Mouse (Mus musculus): ENCODE measurements around the gene Gfod2.

The Gfod2 gene

GRCm38 (mm10) chr8:105758277-105759108 lies at the start of gene Gfod2:
Gfod2 (minus strand) TSS chr8:105758664.
- DNase-seq (ENCODE audit: low read depth, low spot score) = peak; percentile 97

- DNase-seq (ENCODE audit: low read depth, low spot score) = no peak
Measured at GRCm38 (mm10) chr8:105807766-105808165, 49.3 kb upstream of the Gfod2 start.

DNA sequence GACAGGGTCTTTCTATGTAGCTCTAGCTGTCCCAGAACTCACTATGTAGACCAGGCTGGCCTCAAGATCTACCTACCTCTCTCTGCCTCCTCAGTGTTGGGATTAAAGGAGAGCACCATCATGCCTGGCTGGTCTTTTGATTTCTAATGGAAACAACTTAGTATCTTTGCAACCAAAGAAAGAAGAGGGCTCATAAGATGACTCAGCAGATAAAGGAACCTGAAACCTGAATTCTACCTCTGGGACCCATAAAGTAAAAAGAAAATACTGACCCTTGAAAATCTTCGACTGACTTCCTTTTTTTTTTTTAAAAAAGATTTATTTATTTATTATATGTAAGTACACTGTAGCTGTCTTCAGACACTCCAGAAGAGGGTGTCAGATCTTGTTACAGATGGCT lies 47.5 kb upstream of the Gfod2 start:
- DNase-seq (ENCODE audit: low read depth, low spot score) = no peak

- no peak for DNase-seq (ENCODE audit: low read depth, low spot score)
Measured at GRCm38 (mm10) chr8:105805346-105805745, 46.9 kb upstream of the Gfod2 start.

- DNase-seq (ENCODE audit: low read depth, low spot score) = no peak
Measured at GRCm38 (mm10) chr8:105804797-105805196, 46.3 kb upstream of the Gfod2 start.

GRCm38 (mm10) chr8:105801153-105801904 lies 42.9 kb upstream of the Gfod2 start:
- DNase-seq (ENCODE audit: low read depth, low spot score) = no peak

GRCm38 (mm10) chr8:105799091-105799812 lies 40.8 kb upstream of the Gfod2 start:
- no peak for DNase-seq (ENCODE audit: low read depth, low spot score)

GRCm38 (mm10) chr8:105798408-105798807 lies 39.9 kb upstream of the Gfod2 start:
- no peak for DNase-seq (ENCODE audit: low read depth, low spot score)

DNA sequence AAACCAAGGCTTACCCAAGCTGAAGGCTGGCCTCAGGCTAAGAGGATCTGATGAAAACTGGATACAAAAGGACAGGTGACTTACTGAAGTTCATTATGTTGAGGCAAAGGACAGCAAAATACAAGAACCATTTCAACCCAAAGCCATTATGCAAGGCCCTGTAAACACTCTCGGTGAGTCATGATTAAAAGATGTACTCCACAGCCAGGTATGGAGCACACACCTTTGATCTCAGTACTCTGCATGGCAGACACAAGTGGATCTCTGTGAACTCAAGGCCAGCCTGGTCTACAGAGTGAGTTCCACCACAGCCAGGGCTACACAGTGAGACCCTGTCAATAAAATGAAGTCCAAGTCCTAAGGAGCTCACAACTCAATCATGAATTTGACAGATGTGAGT lies 37.3 kb upstream of the Gfod2 start:
- no peak for DNase-seq (ENCODE audit: low read depth, low spot score)

DNA sequence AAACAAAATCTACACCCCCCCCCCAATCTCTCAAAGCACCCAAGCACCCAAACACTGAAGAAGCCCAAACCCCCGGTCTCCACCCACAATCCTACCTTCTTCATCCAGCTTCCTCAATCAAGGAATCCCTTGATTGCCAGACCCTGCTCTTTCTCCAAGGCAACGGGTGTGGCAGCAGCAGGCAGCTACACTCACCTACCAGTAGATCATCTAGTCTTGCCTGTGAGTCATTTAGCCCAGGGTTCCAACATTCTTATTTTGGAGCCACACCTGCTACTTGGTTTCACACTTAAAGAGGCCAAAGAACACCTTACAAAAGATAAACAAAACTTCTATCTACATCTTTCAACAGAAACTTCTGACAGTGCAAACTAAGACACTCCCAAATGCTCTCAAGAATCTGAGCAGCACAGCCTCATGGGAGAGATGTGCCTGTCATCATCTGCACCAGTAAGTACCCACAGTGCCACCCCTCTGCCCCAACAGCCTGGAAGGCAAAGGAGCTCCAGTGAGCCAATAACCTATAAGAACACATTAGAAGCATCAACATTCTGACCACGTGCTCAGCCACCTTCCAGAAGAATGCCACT lies 35.6 kb upstream of the Gfod2 start:
- DNase-seq (ENCODE audit: low read depth, low spot score) = no peak

GRCm38 (mm10) chr8:105793331-105793730 lies 34.9 kb upstream of the Gfod2 start:
- no peak for DNase-seq (ENCODE audit: low read depth, low spot score)

DNA sequence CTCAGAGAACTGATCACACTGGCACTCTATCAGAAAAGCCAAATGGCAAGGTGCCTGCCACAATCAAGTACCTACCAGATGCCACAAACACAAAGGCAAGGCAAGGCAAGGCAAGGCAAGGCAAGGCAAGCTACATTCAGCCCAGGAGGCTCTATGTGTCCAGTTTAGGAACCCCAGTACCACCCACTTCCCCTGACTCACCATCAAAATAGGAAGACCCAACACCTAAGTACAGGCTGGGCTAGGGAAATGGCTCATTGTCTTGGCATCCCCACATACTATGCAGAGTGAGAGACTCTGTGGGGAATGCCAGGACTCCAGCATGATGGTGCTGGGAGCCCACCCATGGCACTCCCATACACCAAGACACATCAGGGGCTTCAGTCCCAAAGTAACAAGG lies 31.2 kb upstream of the Gfod2 start:
- no peak for DNase-seq (ENCODE audit: low read depth, low spot score)

DNA sequence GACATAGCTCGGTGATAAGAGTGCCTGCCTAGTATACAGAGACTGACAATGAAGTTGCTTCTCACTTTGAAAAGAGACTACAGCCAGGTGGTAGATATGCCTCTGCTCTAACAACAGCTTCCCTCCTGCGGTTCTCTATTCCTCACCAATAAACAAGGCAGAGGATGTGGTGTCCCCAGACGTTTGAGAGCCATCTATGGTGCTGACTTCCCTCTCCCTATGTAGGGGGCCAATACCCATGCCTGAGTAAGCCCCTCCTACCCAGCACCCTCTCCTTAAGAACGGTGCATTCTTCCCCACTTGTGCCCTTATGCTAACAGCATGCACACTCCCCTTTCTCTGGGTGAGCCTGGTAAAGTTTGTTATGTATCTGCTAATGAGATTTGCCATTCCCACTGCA lies 30.5 kb upstream of the Gfod2 start:
- DNase-seq (ENCODE audit: low read depth, low spot score) = no peak

DNA sequence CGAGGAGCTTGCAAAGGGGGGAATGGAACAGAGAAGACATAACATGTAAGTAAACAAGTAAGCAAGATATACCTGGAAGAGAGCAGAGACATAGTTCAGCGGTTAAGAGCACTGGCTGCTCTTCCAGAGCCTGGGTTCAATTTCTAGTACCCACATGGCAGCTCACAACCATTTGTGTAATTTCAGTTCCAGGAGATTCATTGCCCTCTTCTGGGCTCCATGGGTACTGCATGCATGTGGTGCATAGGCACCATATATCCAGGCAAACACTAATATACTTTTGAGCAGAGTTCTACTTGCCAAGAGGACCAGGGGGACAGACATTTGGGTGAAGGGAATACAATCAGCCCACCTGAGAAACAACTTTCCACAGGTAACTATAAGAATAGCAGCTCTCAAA lies 29.8 kb upstream of the Gfod2 start:
- peak; percentile 60 for DNase-seq (ENCODE audit: low read depth, low spot score)

- no peak for DNase-seq (ENCODE audit: low read depth, low spot score)
Measured at GRCm38 (mm10) chr8:105780298-105780697, 21.8 kb upstream of the Gfod2 start.

DNA sequence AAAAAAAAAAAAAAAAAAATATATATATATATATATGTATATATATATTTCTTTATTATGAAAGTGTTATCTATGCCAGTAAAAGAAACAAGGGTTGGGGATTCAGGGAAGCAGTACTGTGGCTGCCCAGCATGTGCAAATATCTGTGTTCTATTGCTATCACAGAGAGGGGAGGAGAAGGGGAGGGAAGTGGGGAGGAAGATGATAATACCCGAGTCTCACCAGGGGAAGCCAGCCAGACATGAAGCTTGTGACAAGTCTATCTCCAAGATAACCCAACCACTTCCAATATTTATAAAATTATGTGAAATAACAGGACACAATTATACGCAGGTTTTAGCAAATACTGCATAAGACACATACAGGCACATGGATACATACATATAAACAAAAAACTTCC lies 19.4 kb upstream of the Gfod2 start:
- DNase-seq (ENCODE audit: low read depth, low spot score) = no peak

- DNase-seq (ENCODE audit: low read depth, low spot score) = no peak
Measured at GRCm38 (mm10) chr8:105774498-105774897, 16.0 kb upstream of the Gfod2 start.

DNA sequence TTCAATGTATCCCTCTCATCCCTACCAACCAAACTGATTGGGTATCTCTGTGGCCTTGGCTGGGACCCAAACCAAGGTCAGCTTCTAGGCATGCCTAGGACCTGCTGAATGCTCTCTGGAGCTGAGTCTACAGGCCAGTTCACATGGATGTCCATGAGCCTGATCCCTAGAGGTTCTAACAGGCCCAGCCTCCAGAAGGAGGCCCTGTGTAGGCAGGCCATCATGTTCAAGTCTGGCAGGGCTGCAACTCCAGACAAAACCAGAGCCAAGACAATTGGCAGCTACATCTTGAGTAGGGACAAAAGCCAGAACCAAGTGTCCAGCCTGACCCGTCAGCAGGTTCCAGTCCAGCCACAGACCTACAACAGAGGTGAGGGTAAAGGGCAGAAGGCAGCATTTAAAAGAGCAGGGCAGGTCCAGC lies 15.0 kb upstream of the Gfod2 start:
- no peak for DNase-seq (ENCODE audit: low read depth, low spot score)

- DNase-seq (ENCODE audit: low read depth, low spot score) = no peak
Measured at GRCm38 (mm10) chr8:105771398-105772175, 13.1 kb upstream of the Gfod2 start.

GRCm38 (mm10) chr8:105770609-105771008 lies 12.1 kb upstream of the Gfod2 start:
- DNase-seq (ENCODE audit: low read depth, low spot score) = peak; percentile 55
